Mouse (Mus musculus) kidney, postnatal 10 days (tissue): ENCODE measurements at regions not wholly inside any gene's neighbourhood (a gene's known extent, or its start where the extent isn't known, plus 50 kb on each side); places are given as distances from the start of the nearest gene placed in this dataset.
A peak's percentile ranks its signal among the peaks of the same experiment; 100 is the strongest.

Source experiments
- DNase-seq: peaks from one replicate; pipeline ENCODE4 v3.0.0; 2021; ENCODE audit warnings: mixed read lengths

DNA sequence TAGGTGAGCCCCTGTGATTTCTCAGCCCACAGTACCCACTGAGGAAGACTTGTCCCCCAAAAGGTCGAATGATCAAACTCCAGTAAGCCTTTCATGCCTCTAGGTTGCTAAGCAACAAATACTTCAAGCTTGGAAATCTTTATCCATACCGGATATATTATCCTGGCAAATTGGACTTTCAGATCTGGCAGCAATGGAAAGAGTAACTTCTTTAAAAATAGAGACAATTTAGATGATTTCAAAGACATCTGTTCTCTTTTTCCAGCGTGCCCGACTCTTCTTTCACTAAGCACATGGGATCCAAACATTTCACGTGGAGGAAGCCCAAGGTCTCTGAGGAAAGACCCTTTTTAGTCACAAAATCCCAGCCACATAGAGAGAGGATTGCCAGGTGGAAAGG lies 645.4 kb downstream of the Insc start:
- no peak for DNase-seq

GRCm38 (mm10) chr7:115392520-115392919 lies 646.1 kb downstream of the Sox6 start:
- no peak for DNase-seq

DNA sequence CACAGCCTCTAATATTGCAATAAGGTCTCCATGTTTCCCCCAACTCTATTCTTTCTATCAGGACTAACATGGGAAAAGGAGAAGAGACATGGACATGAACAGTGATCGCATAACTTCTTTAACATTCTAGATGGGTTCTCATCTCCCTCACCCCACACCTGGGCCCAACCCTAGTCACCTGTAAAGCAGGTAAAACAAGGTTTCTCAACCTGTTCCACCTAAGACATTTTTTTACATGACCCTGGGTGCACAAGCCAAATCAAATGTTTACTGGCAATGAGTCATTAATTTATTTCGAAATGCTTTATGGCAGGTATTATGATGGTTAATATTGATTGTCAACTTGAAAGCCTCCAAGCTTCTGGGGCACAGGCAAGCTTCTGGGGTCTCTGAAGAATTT lies 640.4 kb downstream of the Sox6 start:
- DNase-seq = no peak

DNA sequence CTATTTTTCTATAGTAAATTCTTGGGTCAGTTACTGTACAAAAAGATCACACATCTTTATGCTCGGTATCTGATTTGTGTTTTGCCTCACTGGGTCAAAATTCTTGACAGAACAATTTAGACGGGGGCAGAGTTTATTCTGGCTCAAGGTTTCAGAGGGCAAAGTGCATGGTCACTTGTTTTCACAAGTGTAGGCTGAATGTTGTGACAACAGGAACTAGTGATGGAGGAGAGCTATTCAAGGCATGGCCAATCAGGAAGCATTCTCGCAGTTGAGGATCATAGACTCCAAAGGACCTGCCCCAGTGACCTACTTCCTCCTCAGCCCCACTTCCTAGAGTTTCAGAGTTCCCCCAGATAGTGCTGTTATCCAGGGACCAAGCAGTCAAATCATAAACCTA lies 639.1 kb downstream of the Sox6 start:
- no peak for DNase-seq

DNA sequence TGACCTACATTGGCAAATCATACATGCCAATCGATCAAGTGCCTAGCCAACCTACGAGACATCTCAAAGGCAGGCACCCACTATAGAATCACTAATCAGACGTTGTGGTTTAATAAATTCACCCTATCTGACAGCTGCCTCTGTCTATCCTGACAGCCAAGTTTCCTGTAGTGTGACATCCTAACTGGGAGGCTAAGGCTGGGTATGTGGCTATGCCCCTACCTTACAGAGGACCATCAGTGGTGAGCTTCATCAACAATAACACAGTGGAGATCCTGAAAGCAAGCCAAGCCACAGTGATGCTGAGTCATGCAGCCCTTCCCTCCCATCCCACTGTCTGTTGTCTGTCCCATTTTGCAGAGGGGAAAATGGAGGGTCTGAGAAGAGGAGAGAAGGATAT lies 630.7 kb downstream of the Sox6 start:
- DNase-seq = no peak

- DNase-seq = no peak
Observed at GRCm38 (mm10) chr7:115408915-115409314, 629.7 kb downstream of the Sox6 start.

DNA sequence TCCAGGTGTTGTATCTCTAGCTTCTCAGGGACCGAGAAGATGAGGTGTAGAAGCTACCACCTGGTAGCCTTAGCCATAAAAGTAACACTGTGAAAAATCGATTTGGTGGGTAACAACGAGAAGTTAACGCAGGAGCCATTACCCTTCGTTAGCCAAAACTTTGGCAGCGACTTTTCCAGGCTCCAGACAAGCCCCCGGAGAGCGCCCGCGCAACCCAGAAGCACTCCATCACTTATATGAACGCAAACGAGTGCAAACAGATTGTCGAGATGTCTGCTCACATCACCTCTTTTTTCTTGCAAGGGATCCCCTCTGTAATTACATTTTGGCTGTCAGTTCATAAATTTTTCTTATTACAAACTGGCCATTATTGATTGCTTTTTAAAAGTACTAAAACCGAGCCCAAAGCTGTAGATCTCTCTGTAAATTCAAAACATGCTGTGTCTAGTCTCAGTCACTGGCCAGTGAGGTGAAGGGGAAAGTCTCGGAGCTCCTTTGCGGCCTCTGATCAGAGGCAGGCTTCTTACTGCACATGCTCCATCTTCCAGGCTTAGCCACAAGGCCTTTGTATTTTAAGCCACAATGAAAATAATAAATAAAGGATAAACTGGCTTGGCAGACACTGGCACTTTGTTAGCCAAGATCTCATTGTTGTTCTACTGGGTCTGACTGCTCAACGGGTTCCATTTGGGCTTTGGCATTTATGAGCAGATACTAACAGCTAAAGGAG lies 627.9 kb downstream of the Sox6 start:
- DNase-seq = no peak

- DNase-seq = peak; percentile 56
Observed at GRCm38 (mm10) chr7:115411456-115411855, 627.1 kb downstream of the Sox6 start.

- DNase-seq = no peak
Observed at GRCm38 (mm10) chr7:115415147-115415561, 623.4 kb downstream of the Sox6 start.
